Mouse (Mus musculus): Measurements from ENCODE around the gene Orm3. TPM values are rescaled to one million over a fixed set of nuclear protein-coding genes. Genes with fewer than 3 reads are reported as not detected.

Gene Orm3
- polyA plus RNA-seq, 1 experiment from 2014 or later, result not detected

GRCm38 (mm10) chr4:63382676-63383369 is 26.9 kb downstream of the Orm3 start:
- peaks cover 2% of the 10 kb centered on the region; the same call in 1 of the 2 replicates for H3K4me1 ChIP-seq (replicated peaks; ENCODE audit: control insufficient read depth, insufficient read depth, low read length)
- 88% methylated on average over 4 of the region's 4 CpGs for WGBS
- no peak overlapping the region for H3K4me2 ChIP-seq (ENCODE audit: low read length)
- no peaks in the 10 kb centered on the region for H3K9me3 ChIP-seq (ENCODE audit: control insufficient read depth, low read length)
- no peaks in the 10 kb centered on the region for H3K27me3 ChIP-seq (replicated peaks; ENCODE audit: control insufficient read depth, insufficient read depth, low read length)
- H3K4me3 ChIP-seq (replicated peaks; ENCODE audit: low read length), result no peak overlapping the region
- peaks cover 20% of the 10 kb centered on the region for H3K36me3 ChIP-seq (ENCODE audit: control insufficient read depth, insufficient read depth)
- H3K27ac ChIP-seq (ENCODE audit: low read length), result no peak overlapping the region
- ATAC-seq, result no peak
- no peak overlapping the region for H3K9ac ChIP-seq (replicated peaks; ENCODE audit: low read depth, low read length)

- Histone ChIP-seq H3K9ac (replicated peaks; ENCODE audit: low read depth, low read length) (no peak overlapping the region), H3K4me1 (replicated peaks; ENCODE audit: control insufficient read depth, insufficient read depth, low read length) (peaks cover 9% of the 10 kb centered on the region), H3K27me3 (replicated peaks; ENCODE audit: control insufficient read depth, insufficient read depth, low read length) (no peaks in the 10 kb centered on the region), H3K27ac (ENCODE audit: low read length) (no peak overlapping the region), H3K9me3 (ENCODE audit: control insufficient read depth, low read length) (no peaks in the 10 kb centered on the region), H3K36me3 (ENCODE audit: control insufficient read depth, insufficient read depth) (peaks cover 20% of the 10 kb centered on the region), H3K4me2 (ENCODE audit: low read length) (no peak overlapping the region), H3K4me3 (replicated peaks; ENCODE audit: low read length) (no peak overlapping the region)
- ATAC-seq, result no peak
- WGBS, result 74% methylated on average over 12 of the region's 12 CpGs
Measured at GRCm38 (mm10) chr4:63383474-63383873, 27.5 kb downstream of the Orm3 start.

DNA sequence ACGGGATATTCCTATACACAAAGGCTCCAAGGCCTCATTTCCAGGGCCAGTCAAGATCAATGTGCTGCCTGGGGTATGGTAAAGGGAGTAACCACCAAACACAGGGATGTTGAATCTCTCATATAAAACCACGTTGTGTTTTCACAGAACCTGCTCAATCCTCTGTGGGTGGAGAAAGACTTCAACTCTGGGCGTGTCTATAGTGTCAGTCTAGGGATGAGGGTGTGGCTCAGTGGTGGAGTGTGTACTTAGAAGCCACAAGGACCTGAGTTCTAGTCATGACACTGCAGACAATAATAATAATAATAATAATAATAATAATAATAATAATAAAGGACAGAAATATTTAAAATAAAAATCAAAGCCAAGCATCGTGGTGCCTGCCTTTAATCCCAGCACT is 28.3 kb downstream of the Orm3 start:
- peaks cover 13% of the 10 kb centered on the region for H3K36me3 ChIP-seq (ENCODE audit: control insufficient read depth, insufficient read depth)
- peaks cover 17% of the 10 kb centered on the region for H3K4me1 ChIP-seq (replicated peaks; ENCODE audit: control insufficient read depth, insufficient read depth, low read length)
- 88% methylated on average over 4 of the region's 4 CpGs for WGBS
- no peaks in the 10 kb centered on the region for H3K9me3 ChIP-seq (ENCODE audit: control insufficient read depth, low read length)
- no peak overlapping the region for H3K4me3 ChIP-seq (replicated peaks; ENCODE audit: low read length)
- H3K4me2 ChIP-seq (ENCODE audit: low read length), result no peak overlapping the region
- no peak overlapping the region for H3K9ac ChIP-seq (replicated peaks; ENCODE audit: low read depth, low read length)
- ATAC-seq, result no peak
- no peaks in the 10 kb centered on the region for H3K27me3 ChIP-seq (replicated peaks; ENCODE audit: control insufficient read depth, insufficient read depth, low read length)
- H3K27ac ChIP-seq (ENCODE audit: low read length), result no peak overlapping the region

DNA sequence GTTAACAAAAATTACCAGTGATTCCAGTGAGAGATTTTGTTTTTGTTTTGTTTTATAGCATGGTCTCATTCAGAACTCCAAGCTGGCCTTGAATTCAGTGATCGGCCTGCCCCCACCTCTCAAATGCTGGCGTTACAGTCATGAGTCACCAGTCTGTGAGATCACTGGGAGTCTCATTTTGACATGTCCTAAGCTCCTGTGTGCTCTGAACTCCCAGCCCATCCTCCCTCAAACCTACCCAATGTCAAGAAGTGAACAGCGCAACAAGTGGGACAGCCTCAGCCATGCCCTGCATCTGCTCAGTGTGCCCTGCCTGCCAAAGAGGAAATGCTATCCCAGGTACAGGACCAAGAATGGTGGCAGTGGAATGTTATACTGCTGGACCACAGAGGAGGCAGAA is 29.3 kb downstream of the Orm3 start:
- Histone ChIP-seq H3K27me3 (replicated peaks; ENCODE audit: control insufficient read depth, insufficient read depth, low read length) (no peaks in the 10 kb centered on the region), H3K9ac (replicated peaks; ENCODE audit: low read depth, low read length) (no peak overlapping the region), H3K4me3 (replicated peaks; ENCODE audit: low read length) (no peak overlapping the region), H3K4me1 (replicated peaks; ENCODE audit: control insufficient read depth, insufficient read depth, low read length) (peaks cover 27% of the 10 kb centered on the region), H3K36me3 (ENCODE audit: control insufficient read depth, insufficient read depth) (peaks cover 5% of the 10 kb centered on the region; the same call in 1 of the 2 replicates), H3K27ac (ENCODE audit: low read length) (no peak overlapping the region), H3K4me2 (ENCODE audit: low read length) (no peak overlapping the region), H3K9me3 (ENCODE audit: control insufficient read depth, low read length) (no peaks in the 10 kb centered on the region)
- no peak for ATAC-seq
- WGBS, result 94% methylated on average over 3 of the region's 3 CpGs

DNA sequence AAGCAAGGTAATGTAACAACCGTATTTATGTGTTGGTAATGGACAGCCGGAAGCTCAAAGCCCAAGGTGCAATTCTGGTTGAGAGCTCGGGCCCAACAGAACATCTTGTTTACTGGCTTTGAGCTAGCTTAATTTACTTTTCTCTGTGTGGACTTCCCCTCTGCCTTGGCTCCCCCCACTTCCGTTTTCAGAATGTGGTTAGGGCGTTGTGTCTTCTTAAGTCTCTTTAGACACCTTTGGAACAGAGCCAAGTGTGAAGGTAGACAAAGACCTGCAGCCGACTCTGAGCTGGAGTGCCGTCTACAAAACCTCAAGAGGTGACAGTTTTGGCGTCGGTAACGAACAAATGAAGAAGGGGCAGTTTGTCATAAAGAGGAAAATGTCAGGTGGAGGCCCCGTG is 29.8 kb downstream of the Orm3 start:
- Histone ChIP-seq H3K27ac (ENCODE audit: low read length) (no peak overlapping the region), H3K4me1 (replicated peaks; ENCODE audit: control insufficient read depth, insufficient read depth, low read length) (peaks cover 31% of the 10 kb centered on the region), H3K9ac (replicated peaks; ENCODE audit: low read depth, low read length) (no peak overlapping the region), H3K27me3 (replicated peaks; ENCODE audit: control insufficient read depth, insufficient read depth, low read length) (no peaks in the 10 kb centered on the region), H3K4me2 (ENCODE audit: low read length) (no peak overlapping the region), H3K9me3 (ENCODE audit: control insufficient read depth, low read length) (no peaks in the 10 kb centered on the region), H3K4me3 (replicated peaks; ENCODE audit: low read length) (no peak overlapping the region), H3K36me3 (ENCODE audit: control insufficient read depth, insufficient read depth) (peaks cover 4% of the 10 kb centered on the region; the same call in 1 of the 2 replicates)
- 52% methylated on average over 11 of the region's 11 CpGs for WGBS
- ATAC-seq, result no peak

- 44% methylated on average over 6 of the region's 6 CpGs for WGBS
- no peaks in the 10 kb centered on the region for H3K36me3 ChIP-seq (ENCODE audit: control insufficient read depth, insufficient read depth)
- H3K4me3 ChIP-seq (replicated peaks; ENCODE audit: low read length), result no peak overlapping the region
- H3K9me3 ChIP-seq (ENCODE audit: control insufficient read depth, low read length), result no peaks in the 10 kb centered on the region
- peaks cover 31% of the 10 kb centered on the region for H3K4me1 ChIP-seq (replicated peaks; ENCODE audit: control insufficient read depth, insufficient read depth, low read length)
- H3K9ac ChIP-seq (replicated peaks; ENCODE audit: low read depth, low read length), result no peak overlapping the region
- no peak for ATAC-seq
- H3K27me3 ChIP-seq (replicated peaks; ENCODE audit: control insufficient read depth, insufficient read depth, low read length), result no peaks in the 10 kb centered on the region
- H3K4me2 ChIP-seq (ENCODE audit: low read length), result no peak overlapping the region
- H3K27ac ChIP-seq (ENCODE audit: low read length), result peak overlapping the region; percentile 90; the same call in 1 of the 2 replicates
Measured at GRCm38 (mm10) chr4:63388029-63388428, 32.1 kb downstream of the Orm3 start.

GRCm38 (mm10) chr4:63389121-63389886 is 33.3 kb downstream of the Orm3 start:
- WGBS, result 4% methylated on average over 8 of the region's 8 CpGs
- no peak overlapping the region for H3K4me3 ChIP-seq (replicated peaks; ENCODE audit: low read length)
- no peaks in the 10 kb centered on the region for H3K36me3 ChIP-seq (ENCODE audit: control insufficient read depth, insufficient read depth)
- no peaks in the 10 kb centered on the region for H3K9me3 ChIP-seq (ENCODE audit: control insufficient read depth, low read length)
- peak overlapping the region; percentile 90 for H3K27ac ChIP-seq (ENCODE audit: low read length)
- ATAC-seq, result peak; percentile 77
- peak overlapping the region; percentile 6; the same call in 1 of the 2 replicates for H3K4me2 ChIP-seq (ENCODE audit: low read length)
- H3K9ac ChIP-seq (replicated peaks; ENCODE audit: low read depth, low read length), result peak overlapping the region; percentile 33
- peaks cover 31% of the 10 kb centered on the region for H3K4me1 ChIP-seq (replicated peaks; ENCODE audit: control insufficient read depth, insufficient read depth, low read length)
- no peaks in the 10 kb centered on the region for H3K27me3 ChIP-seq (replicated peaks; ENCODE audit: control insufficient read depth, insufficient read depth, low read length)

GRCm38 (mm10) chr4:63389887-63390528 is 34.0 kb downstream of the Orm3 start:
- no peaks in the 10 kb centered on the region for H3K9me3 ChIP-seq (ENCODE audit: control insufficient read depth, low read length)
- WGBS, result 18% methylated on average over 11 of the region's 11 CpGs
- no peak overlapping the region for H3K4me3 ChIP-seq (replicated peaks; ENCODE audit: low read length)
- H3K4me2 ChIP-seq (ENCODE audit: low read length), result peak overlapping the region; percentile 6; the same call in 1 of the 2 replicates
- no peaks in the 10 kb centered on the region for H3K27me3 ChIP-seq (replicated peaks; ENCODE audit: control insufficient read depth, insufficient read depth, low read length)
- H3K9ac ChIP-seq (replicated peaks; ENCODE audit: low read depth, low read length), result 0 out of 2 replicates have a peak overlapping the region, but pooled peaks have one; percentile 18
- ATAC-seq, result peak; percentile 72
- H3K36me3 ChIP-seq (ENCODE audit: control insufficient read depth, insufficient read depth), result peaks cover 4% of the 10 kb centered on the region; the same call in 1 of the 2 replicates
- H3K27ac ChIP-seq (ENCODE audit: low read length), result peak overlapping the region; percentile 90
- H3K4me1 ChIP-seq (replicated peaks; ENCODE audit: control insufficient read depth, insufficient read depth, low read length), result peaks cover 31% of the 10 kb centered on the region

DNA sequence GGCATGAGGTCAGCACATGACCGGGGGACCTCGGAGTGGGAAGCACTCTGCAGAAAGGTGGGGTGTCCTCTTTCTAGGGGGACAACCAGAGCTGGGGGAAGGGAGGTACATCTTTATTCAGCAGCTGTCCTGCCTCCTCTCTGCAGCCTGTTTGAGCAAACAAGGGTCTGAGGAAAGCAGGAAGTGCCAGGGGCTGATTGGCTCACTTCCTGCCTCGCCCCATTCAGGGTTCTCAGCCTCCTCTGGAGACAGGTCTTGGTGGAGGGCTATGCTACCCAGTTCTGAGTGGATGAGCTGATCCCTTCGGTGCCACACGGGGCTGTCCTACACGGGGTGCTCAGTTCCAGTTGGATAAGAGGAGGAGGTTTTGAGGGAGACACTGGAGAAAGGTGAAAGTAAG is 35.4 kb downstream of the Orm3 start:
- 84% methylated on average over 6 of the region's 6 CpGs for WGBS
- no peaks in the 10 kb centered on the region for H3K27me3 ChIP-seq (replicated peaks; ENCODE audit: control insufficient read depth, insufficient read depth, low read length)
- H3K27ac ChIP-seq (ENCODE audit: low read length), result no peak overlapping the region
- no peak overlapping the region for H3K4me2 ChIP-seq (ENCODE audit: low read length)
- H3K4me3 ChIP-seq (replicated peaks; ENCODE audit: low read length), result no peak overlapping the region
- ATAC-seq, result no peak
- H3K36me3 ChIP-seq (ENCODE audit: control insufficient read depth, insufficient read depth), result peaks cover 9% of the 10 kb centered on the region; the same call in 1 of the 2 replicates
- H3K4me1 ChIP-seq (replicated peaks; ENCODE audit: control insufficient read depth, insufficient read depth, low read length), result peaks cover 31% of the 10 kb centered on the region
- no peaks in the 10 kb centered on the region for H3K9me3 ChIP-seq (ENCODE audit: control insufficient read depth, low read length)
- no peak overlapping the region for H3K9ac ChIP-seq (replicated peaks; ENCODE audit: low read depth, low read length)

Data from forebrain, embryonic 16.5 days (tissue).